Mouse (Mus musculus): Measurements from ENCODE around the gene Oas1h. TPM values are rescaled to one million over a fixed set of nuclear protein-coding genes. Genes with fewer than 3 reads are reported as not detected.

Oas1h gene
- not detected in 2 replicates for polyA plus RNA-seq (2014; fragmentation: Nextera tagmentation; extraction: Ambion mirVana)

- 45% methylated on average over 4 of the region's 4 CpGs for WGBS
- no peak for ATAC-seq (ENCODE audit: low FRiP score, low TSS enrichment)
- no peak within 1 kb of the TSS for H3K4me3 ChIP-seq (ENCODE audit: low read length)
- no peak within 1 kb of the TSS for H3K27ac ChIP-seq (ENCODE audit: low read depth, low read length)
- no peaks in the 10 kb centered on the region for H3K9me3 ChIP-seq (ENCODE audit: control insufficient read depth, low read length)
- H3K9ac ChIP-seq (ENCODE audit: low read depth, low read length), result no peak within 1 kb of the TSS
- H3K4me1 ChIP-seq (ENCODE audit: control insufficient read depth, insufficient read depth, low read length), result no peaks in the 10 kb centered on the region
- H3K4me2 ChIP-seq (replicated peaks; ENCODE audit: low read depth, low read length), result no peak within 1 kb of the TSS
- H3K36me3 ChIP-seq (ENCODE audit: control insufficient read depth, insufficient read depth, low read length), result no peaks in the 10 kb centered on the region
- H3K27me3 ChIP-seq (ENCODE audit: control insufficient read depth, insufficient read depth, low read length), result no peaks in the 10 kb centered on the region
Measured at GRCm38 (mm10) chr5:120861121-120861520, at the start of gene Oas1h. TSS of gene Oas1h (plus strand) at chr5:120861421.

DNA sequence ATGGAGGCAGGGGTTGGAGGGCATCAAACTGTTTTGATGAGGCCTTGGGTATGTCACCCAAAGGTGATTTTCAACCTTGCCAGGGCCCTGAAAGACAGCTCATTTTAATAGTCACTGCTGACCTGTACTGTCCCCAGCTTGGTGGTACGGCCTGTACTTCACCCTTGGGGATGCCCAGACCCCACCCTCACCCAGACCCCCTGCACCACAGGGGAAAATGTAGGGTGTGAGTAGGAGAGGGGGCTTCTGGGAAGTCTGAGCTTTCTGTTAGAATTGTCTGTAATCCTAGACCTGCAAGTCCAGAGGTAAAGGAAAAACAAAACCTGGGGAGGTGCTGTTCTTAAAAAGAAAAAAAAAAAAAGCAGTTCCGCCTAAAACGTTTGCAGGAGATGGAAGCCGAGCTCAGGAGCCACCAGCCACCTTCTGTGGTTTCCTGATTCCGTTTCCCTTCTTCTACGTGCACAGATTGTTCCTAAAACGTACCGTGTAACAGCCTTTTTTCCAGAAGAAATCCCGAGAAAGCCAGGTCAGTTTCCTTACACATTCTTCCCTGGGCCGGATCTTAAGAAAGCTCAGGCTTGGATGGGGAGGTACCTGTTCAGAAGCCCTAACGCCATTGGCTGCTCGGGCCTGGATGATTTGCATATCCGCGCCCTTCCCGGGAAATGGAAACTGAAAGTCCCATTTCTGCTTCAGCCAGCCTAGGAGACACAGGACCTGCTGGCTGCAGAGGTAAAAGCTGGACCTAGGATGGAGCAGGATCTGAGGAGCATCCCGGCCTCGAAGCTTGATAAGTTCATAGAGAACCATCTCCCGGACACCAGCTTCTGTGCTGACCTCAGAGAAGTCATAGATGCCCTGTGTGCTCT lies 49.0 kb upstream of the Oas1h start, which contains the start of gene Oas1c:
TSS of gene Oas1c (minus strand) at position 564 of the 869 bp plus-strand sequence.
- peak within 1 kb of the TSS; percentile 46 for H3K4me2 ChIP-seq (replicated peaks; ENCODE audit: low read depth, low read length)
- H3K4me1 ChIP-seq (ENCODE audit: control insufficient read depth, insufficient read depth, low read length), result 0 out of 2 replicates have a peak, but pooled peaks cover 5% of the 10 kb centered on the region
- no peaks in the 10 kb centered on the region for H3K36me3 ChIP-seq (ENCODE audit: control insufficient read depth, insufficient read depth, low read length)
- H3K4me3 ChIP-seq (ENCODE audit: low read length), result peak within 1 kb of the TSS; percentile 32
- no peaks in the 10 kb centered on the region for H3K9me3 ChIP-seq (ENCODE audit: control insufficient read depth, low read length)
- H3K27me3 ChIP-seq (ENCODE audit: control insufficient read depth, insufficient read depth, low read length), result no peaks in the 10 kb centered on the region
- peak; percentile 89 for ATAC-seq (ENCODE audit: low FRiP score, low TSS enrichment)
- peak within 1 kb of the TSS; percentile 68 for H3K27ac ChIP-seq (ENCODE audit: low read depth, low read length)
- peak within 1 kb of the TSS; percentile 29; the same call in 1 of the 2 replicates for H3K9ac ChIP-seq (ENCODE audit: low read depth, low read length)
- whole genome bisulfite sequencing, result 5% methylated on average over 18 of the region's 18 CpGs

- 84% methylated on average over 6 of the region's 6 CpGs for WGBS
- H3K27me3 ChIP-seq (ENCODE audit: control insufficient read depth, insufficient read depth, low read length), result no peaks in the 10 kb centered on the region
- ATAC-seq (ENCODE audit: low FRiP score, low TSS enrichment), result no peak
- peak overlapping the region; percentile 46 for H3K4me2 ChIP-seq (replicated peaks; ENCODE audit: low read depth, low read length)
- peak overlapping the region; percentile 32 for H3K4me3 ChIP-seq (ENCODE audit: low read length)
- no peaks in the 10 kb centered on the region for H3K9me3 ChIP-seq (ENCODE audit: control insufficient read depth, low read length)
- H3K9ac ChIP-seq (ENCODE audit: low read depth, low read length), result peak overlapping the region; percentile 29; the same call in 1 of the 2 replicates
- no peak overlapping the region for H3K27ac ChIP-seq (ENCODE audit: low read depth, low read length)
- H3K4me1 ChIP-seq (ENCODE audit: control insufficient read depth, insufficient read depth, low read length), result 0 out of 2 replicates have a peak, but pooled peaks cover 5% of the 10 kb centered on the region
- no peaks in the 10 kb centered on the region for H3K36me3 ChIP-seq (ENCODE audit: control insufficient read depth, insufficient read depth, low read length)
Measured at GRCm38 (mm10) chr5:120813023-120813422, 48.2 kb upstream of the Oas1h start.

DNA sequence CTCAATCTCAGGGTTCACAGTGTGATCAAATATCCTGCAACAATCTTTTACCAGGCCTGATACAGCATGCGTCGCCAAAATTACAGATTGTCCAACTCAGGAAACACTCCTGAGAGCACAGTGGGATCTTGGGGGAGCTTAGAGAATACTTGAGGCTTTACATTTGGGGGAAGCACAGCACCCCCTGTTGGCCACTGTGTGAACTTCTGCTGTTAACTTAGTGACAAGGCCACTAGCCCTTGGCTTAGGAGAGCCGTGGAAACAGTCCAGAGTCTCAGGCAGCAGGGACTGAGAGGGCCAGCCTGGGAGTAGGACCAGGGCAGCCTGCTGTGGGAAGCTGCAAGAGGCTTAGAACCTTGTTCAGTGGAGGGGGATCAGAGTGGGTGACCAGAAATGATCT lies 45.3 kb upstream of the Oas1h start:
- ATAC-seq (ENCODE audit: low FRiP score, low TSS enrichment), result no peak
- H3K27me3 ChIP-seq (ENCODE audit: control insufficient read depth, insufficient read depth, low read length), result no peaks in the 10 kb centered on the region
- no peak overlapping the region for H3K4me3 ChIP-seq (ENCODE audit: low read length)
- no peaks in the 10 kb centered on the region for H3K36me3 ChIP-seq (ENCODE audit: control insufficient read depth, insufficient read depth, low read length)
- 69% methylated on average over 3 of the region's 3 CpGs for WGBS
- no peak overlapping the region for H3K9ac ChIP-seq (ENCODE audit: low read depth, low read length)
- peaks cover 11% of the 10 kb centered on the region for H3K9me3 ChIP-seq (ENCODE audit: control insufficient read depth, low read length)
- no peak overlapping the region for H3K4me2 ChIP-seq (replicated peaks; ENCODE audit: low read depth, low read length)
- no peak overlapping the region for H3K27ac ChIP-seq (ENCODE audit: low read depth, low read length)
- 0 out of 2 replicates have a peak, but pooled peaks cover 5% of the 10 kb centered on the region for H3K4me1 ChIP-seq (ENCODE audit: control insufficient read depth, insufficient read depth, low read length)

DNA sequence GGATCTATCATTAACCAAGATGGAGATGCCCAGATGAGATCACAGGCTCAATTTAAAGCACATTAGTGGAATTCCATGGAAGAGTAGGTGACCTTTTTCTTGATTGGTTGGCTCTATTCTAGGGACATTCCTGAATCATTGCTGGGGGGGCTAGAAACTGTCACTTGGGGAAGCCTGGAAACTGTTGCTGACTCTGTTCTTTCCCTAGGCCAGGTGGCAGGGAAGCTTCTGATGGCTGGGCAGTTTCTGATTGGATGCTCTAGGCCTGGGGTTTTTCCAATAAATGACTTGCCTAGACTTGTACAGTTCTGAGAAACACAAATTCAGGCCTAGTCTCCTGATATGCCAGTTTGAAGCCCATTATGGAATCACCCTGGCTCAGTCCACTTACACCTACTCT lies 42.2 kb upstream of the Oas1h start:
- H3K4me2 ChIP-seq (replicated peaks; ENCODE audit: low read depth, low read length), result no peak overlapping the region

GRCm38 (mm10) chr5:120831031-120831430 lies 30.2 kb upstream of the Oas1h start:
- 78% methylated on average over 4 of the region's 4 CpGs for WGBS
- ATAC-seq (ENCODE audit: low FRiP score, low TSS enrichment), result no peak
- Histone ChIP-seq H3K27me3 (ENCODE audit: control insufficient read depth, insufficient read depth, low read length) (peaks cover under 1% of the 10 kb centered on the region), H3K9me3 (ENCODE audit: control insufficient read depth, low read length) (no peaks in the 10 kb centered on the region), H3K4me1 (ENCODE audit: control insufficient read depth, insufficient read depth, low read length) (peaks cover 7% of the 10 kb centered on the region; the same call in 1 of the 2 replicates), H3K4me3 (ENCODE audit: low read length) (no peak overlapping the region), H3K36me3 (ENCODE audit: control insufficient read depth, insufficient read depth, low read length) (no peaks in the 10 kb centered on the region), H3K27ac (ENCODE audit: low read depth, low read length) (no peak overlapping the region), H3K4me2 (replicated peaks; ENCODE audit: low read depth, low read length) (no peak overlapping the region), H3K9ac (ENCODE audit: low read depth, low read length) (no peak overlapping the region)

More for the DNA sequence above, 42.2 kb upstream of the Oas1h start:
- Histone ChIP-seq H3K9ac (ENCODE audit: low read depth, low read length) (no peak overlapping the region), H3K9me3 (ENCODE audit: control insufficient read depth, low read length) (peaks cover 11% of the 10 kb centered on the region), H3K4me3 (ENCODE audit: low read length) (no peak overlapping the region), H3K4me1 (ENCODE audit: control insufficient read depth, insufficient read depth, low read length) (no peaks in the 10 kb centered on the region), H3K27ac (ENCODE audit: low read depth, low read length) (no peak overlapping the region), H3K36me3 (ENCODE audit: control insufficient read depth, insufficient read depth, low read length) (no peaks in the 10 kb centered on the region), H3K27me3 (ENCODE audit: control insufficient read depth, insufficient read depth, low read length) (no peaks in the 10 kb centered on the region)
- ATAC-seq (ENCODE audit: low FRiP score, low TSS enrichment), result no peak

DNA sequence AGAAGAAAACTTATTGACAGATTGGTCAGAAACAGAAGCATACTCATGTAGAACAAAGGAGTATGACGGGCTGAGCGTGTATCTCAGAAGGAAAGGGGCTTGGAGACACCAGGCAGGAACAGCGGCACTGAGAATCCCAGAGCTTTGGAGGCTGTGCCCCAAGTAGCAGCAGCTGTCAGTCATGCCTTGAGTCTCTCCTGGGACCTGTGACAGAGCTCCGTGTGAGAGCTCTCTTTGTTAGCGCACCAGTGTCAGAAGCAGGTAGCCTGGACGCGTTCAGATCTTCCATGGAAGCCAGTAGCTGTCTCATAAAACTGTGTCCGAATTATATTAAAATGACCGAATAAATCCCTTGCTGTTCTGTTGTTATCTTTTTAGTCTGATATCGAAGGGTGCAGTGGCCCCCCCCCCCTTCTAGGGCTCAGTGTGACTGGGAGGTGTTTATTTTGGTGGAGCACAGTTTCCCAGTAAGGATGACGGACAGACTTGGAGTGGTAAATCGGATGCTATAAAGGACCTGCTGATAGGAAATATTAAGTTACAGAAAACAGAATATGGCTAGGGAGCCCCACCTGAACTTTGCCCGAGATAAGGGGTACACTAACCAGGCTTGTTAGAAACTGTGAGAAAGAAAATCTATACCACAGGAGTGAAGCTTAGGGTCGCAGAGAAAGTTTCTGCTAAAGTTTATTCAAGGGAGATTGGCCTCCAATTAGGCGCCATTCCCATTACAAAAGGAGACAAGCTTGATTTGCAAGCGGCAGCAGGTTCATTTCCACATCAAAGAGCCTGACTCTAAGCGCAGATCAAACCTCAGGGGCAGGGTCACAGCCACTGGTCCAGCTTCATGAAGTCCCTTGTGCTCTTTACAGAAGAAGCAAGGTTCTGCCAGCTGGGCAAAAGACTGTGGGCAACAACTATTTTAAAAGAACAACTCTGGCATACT lies 27.6 kb upstream of the Oas1h start:
- Histone ChIP-seq H3K9ac (ENCODE audit: low read depth, low read length) (no peak overlapping the region), H3K4me2 (replicated peaks; ENCODE audit: low read depth, low read length) (peak overlapping the region; percentile 8; the same call in 1 of the 2 replicates), H3K27me3 (ENCODE audit: control insufficient read depth, insufficient read depth, low read length) (peaks cover 5% of the 10 kb centered on the region), H3K27ac (ENCODE audit: low read depth, low read length) (no peak overlapping the region), H3K36me3 (ENCODE audit: control insufficient read depth, insufficient read depth, low read length) (no peaks in the 10 kb centered on the region), H3K4me3 (ENCODE audit: low read length) (no peak overlapping the region), H3K4me1 (ENCODE audit: control insufficient read depth, insufficient read depth, low read length) (peaks cover 7% of the 10 kb centered on the region; the same call in 1 of the 2 replicates), H3K9me3 (ENCODE audit: control insufficient read depth, low read length) (no peaks in the 10 kb centered on the region)
- WGBS, result 8% methylated on average over 17 of the region's 17 CpGs
- ATAC-seq (ENCODE audit: low FRiP score, low TSS enrichment), result no peak

DNA sequence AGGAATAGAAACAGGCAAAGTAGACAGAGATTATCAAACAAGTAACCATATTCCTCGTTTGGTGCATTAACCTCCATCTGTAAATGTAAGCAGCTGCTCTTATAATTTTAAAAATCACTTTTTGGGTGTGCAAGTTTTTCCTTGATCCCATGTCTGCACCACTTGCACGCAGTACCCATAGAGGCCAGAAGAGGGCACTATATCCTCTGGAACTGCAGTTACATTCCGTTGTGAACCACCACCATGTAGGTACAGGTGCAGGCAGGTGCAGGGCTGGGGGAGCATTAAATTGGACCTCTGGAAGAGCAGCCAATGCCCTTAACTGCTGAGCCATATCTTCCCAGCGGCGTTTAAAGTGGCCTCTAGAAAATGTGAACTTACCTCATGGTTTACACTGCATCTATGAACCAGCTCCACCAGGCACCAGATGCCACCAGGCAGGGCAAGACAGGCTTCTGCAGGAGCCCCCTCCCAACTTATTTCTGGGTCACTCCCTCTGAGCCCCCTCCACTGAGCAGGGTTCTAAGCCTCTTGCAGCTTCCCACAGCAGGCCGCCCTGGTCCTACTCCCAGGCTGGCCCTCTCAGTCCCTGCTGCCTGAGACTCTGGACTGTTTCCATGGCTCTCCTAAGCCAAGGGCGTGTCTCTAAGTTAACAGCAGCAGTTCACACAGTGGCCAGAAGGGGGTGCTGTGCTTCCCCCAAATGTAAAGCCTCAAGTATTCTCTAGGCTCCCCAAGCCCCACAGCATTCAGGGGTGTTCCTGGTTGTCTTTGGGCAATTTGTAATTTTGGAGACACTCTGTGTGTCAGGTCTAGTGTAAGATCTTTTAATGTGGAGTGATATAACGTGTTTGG lies 24.3 kb upstream of the Oas1h start:
- WGBS, result 9% methylated on average over 8 of the region's 8 CpGs

More for the DNA sequence above, 24.3 kb upstream of the Oas1h start:
- peaks cover 5% of the 10 kb centered on the region for H3K27me3 ChIP-seq (ENCODE audit: control insufficient read depth, insufficient read depth, low read length)
- no peak for ATAC-seq (ENCODE audit: low FRiP score, low TSS enrichment)
- H3K4me2 ChIP-seq (replicated peaks; ENCODE audit: low read depth, low read length), result no peak overlapping the region
- H3K36me3 ChIP-seq (ENCODE audit: control insufficient read depth, insufficient read depth, low read length), result no peaks in the 10 kb centered on the region
- no peaks in the 10 kb centered on the region for H3K9me3 ChIP-seq (ENCODE audit: control insufficient read depth, low read length)
- H3K9ac ChIP-seq (ENCODE audit: low read depth, low read length), result no peak overlapping the region
- no peak overlapping the region for H3K4me3 ChIP-seq (ENCODE audit: low read length)
- no peak overlapping the region for H3K27ac ChIP-seq (ENCODE audit: low read depth, low read length)
- H3K4me1 ChIP-seq (ENCODE audit: control insufficient read depth, insufficient read depth, low read length), result peaks cover 7% of the 10 kb centered on the region; the same call in 1 of the 2 replicates
